Mouse (Mus musculus) thymus, postnatal 10 days (tissue): Measurements from ENCODE around the gene Nop53.
"Not testable (repeated sequence)": the region's sequence is repeated elsewhere in the genome, so short reads cannot be mapped to it uniquely, and the experiment has no call there.

ENCODE experiments used
- DNase-seq, 2 experiments: peaks; one replicate each; pipeline ENCODE4 v3.0.0; 2021; ENCODE audit warnings: low spot score in 2 of 2

Nop53 gene

DNA sequence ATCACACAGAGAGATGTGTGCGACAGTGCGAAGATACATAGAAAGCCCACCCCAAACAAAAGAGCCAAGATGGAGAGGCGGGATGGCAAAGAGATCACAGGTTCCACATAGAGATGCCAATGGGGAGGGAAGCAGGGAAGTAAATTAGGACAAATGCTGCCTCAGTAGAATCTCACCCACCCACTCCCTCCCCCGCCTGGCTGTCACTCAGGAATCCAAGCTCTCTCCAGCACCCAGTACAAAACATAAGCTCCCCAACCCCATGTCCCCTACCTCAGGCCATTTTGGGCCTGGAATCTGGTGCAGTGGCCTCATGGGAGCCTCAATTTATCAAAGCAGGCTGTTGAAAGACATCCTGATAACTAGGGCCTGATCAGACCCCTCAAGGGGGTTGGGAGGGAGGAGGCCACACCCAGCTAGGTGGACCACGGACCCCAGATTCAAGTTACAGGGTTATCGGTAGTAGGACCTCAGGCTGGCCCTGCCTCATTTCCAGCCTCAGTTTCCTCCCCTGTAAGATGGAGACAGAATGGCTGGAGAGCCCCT is 25.2 kb downstream of the Nop53 start:
- DNase-seq: no peak

DNA sequence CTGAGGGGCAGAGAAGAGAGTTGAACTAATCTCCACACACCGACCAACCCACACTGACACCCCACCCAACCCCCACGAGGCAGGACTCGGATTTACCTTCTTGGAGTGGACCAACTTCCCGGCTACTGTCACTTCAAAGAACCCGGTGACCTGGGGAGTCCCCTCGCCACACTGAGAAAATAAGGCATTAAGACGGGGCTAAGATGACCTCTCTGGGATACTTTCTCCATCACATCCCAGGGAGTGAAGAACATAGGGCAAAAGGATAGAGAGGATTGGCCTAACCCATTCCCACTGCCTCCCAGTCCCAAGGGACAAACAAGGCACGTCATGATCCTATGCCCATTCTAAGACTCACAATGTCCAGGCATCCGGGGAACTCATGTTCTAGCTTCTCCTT is 25.9 kb downstream of the Nop53 start:
- no peak for DNase-seq

- DNase-seq: no peak
These were observed 27.5 kb downstream of the Nop53 start for GRCm38 (mm10) chr7:15918371-15918770.

DNA sequence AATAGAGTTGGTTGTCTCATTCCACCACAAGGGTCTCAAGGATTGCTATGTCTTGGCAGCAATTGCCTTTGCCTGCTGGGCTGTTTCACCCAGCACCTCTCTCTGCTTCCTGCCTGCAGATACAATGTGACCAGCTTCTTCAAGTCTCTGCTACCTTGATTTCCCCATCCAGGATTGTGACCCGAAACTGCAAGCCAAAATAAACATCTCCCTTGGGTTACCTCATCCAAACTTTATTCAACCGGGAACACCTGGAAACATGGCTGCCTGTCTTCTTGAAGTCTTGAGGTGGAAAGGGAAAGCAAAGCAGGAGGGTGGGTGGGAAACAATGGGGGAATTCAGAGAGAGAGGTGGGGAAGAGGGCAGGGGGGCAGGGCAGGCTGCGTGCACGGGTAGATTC is 28.9 kb downstream of the Nop53 start:
- DNase-seq: no peak

- no peak for DNase-seq
These were observed 29.6 kb downstream of the Nop53 start for GRCm38 (mm10) chr7:15916134-15916723.

DNA sequence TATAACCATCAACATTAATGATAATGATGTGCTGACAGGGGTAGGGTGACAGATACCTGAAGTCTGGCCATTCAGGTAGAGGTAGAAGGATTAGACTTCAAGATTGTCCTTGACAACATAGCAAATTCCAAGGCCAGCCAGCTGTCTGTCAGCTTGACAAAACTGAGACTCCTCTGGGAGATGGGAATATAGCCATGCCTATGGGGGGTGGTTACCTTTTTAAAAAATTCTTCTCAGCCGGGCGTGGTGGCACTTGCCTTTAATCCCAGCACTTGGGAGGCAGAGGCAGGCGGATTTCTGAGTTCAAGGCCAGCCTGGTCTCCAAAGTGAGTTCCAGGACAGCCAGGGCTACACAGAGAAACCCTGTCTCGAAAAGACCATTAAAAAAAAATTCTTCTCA is 30.2 kb downstream of the Nop53 start:
- not testable (repeated sequence) for DNase-seq

DNA sequence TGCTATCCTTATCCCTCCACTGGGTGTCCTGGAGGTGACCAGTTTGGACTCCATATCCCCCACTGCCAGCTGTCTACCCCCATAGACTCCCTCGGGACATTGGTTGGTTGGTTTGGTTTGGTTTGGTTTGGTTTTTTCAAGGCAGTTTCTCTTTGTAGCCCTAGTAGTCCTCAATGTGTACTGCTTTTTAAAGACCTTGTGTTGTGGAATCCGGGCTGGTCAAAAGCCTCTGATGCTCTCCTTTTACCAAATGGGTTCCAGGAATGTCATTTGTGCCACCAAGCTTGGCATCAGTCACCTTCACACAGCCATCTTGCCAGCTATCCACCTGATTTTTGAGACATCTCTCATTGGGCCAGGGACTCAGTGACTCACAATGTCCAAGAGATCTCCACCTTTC is 31.1 kb downstream of the Nop53 start:
- DNase-seq: no peak

DNA sequence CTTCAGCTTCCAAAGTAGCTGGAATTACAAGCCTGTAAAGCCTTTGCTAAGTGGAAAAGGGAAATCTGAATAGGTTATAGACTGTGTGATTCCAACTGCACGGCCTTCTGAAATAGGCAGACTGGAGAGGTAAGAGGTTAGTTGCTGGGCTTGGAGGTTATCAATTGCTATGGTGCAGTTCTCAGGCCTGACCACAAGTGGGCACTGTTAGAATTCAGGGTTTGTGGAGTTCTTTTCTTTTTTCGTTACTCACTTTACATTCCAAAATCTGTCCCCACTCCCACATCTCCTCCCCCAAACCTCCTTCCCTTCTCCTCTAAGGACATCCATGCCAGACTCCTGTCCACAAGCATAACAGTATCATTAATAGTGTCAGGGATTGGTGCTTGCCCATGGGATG is 31.6 kb downstream of the Nop53 start:
- peak in 1 of 2 experiments; percentile 50 for DNase-seq

- peak; percentile 41 to 77 for DNase-seq
These were observed 33.7 kb downstream of the Nop53 start for GRCm38 (mm10) chr7:15912183-15912582.

GRCm38 (mm10) chr7:15910521-15910920 is 35.4 kb downstream of the Nop53 start:
- no peak for DNase-seq

DNA sequence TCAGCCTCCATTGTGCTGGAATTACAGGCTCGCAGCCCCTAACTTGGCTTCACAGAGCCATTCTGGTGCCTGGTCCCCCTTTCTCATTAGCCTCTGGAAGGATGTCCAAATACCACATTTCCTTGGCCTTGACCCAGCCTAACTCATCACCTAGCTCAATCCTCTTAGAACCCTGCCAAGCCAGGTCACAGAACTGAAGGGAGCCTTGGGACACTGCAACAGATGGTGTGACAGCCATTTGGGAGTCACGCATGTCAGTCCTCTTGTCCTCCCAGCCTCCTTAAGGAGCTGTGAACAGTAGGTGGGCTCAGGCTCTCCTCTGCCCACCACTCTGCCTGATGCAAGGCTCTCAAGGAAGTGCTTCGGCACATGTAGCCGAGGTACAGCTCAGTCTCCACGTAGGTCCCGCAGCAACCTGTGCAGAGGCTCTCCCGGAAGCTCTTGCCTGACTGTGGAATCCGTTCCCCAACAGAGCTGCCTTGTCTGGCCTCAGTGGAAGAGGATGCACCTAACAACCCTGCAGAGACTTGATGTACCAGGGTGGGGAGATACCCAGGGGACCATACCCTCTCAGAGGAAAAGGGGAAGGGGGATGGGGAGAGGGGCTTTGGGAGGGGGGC is 37.8 kb downstream of the Nop53 start:
- DNase-seq: no peak

- DNase-seq: no peak
These were observed 39.3 kb downstream of the Nop53 start for GRCm38 (mm10) chr7:15906602-15907001.

DNA sequence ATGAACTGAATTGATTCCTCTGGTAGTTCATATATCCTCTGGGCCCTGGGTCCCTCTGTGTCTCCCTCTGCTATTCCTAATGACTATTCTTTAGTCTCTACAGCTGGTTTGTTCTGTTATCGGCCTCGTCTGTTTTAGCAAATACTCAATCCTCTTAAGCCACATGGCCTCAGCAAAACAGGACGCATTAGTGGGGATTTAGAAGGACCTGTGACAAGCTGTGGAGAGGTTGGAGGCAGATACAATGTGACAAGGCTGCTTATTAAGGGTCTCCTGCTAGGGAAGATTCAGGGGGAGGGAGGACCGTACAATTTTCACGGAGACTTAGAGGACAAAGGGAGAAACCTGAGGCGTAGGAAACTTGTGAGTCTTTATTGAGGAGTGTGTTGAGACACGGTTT is 40.0 kb downstream of the Nop53 start:
- DNase-seq: no peak

DNA sequence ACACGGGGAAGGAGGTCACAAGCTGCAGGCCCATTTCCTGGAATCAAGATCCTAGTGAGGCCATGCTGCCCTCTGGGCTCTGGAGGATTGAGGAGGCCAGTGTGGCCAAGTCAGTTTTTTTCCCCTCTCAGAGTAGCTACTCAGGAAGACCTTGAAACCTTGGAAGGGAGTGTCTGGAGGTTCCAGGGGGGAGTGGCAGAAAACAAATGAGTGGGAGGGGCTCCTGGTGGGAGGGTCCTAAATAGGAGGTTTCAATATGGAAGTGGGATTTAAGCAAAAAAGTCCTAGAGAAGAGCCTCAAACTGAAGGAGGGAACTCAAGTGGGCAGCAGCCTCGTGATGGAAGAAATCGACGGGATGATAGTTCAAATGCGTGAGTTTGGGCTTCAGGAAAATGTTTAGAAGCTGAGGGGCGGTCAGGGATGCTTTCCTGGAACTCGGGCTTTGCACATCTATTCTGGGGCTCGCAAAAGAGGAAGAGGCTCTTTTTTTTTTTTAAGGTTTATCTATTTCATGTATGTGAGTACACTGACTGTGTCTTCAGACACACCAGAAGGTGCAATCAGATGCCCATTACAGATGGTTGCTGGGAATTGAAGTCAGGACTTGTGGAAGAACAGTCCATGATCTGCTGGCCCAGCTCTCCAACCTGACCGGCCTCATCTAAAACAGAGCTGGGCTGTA is 44.4 kb downstream of the Nop53 start:
- no peak for DNase-seq

DNA sequence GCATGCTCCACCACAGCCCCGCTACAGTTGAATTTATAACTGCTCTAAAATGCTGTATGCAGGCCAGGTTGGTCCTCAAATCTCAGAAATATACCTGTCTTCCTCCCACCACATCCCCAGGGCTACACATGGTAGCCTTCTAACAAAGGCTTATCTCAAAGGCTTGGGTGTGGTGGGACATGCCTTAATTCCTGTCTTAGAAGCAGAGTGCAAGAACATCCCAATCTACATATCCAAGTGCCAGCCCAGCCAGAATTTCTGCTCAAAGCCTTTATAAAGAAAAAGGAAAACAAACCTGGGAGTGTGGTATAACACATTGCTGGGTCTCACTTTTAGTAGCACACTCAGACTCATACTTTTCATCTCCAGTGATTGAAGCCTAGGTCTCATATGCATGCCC is 51.6 kb downstream of the Nop53 start:
- no peak for DNase-seq
